ENCODE assay signal across 15 mouse cellular contexts in genomic region chr14:51200054-51200453, GRCm38 (mm10). TPM values are rescaled to one million over a fixed set of nuclear protein-coding genes. Genes with fewer than 3 reads are reported as not detected.
DNase-seq lines count a peak whose midpoint lies in the region; ATAC-seq and TF ChIP-seq lines count a peak whose summit lies in the region.
"Had no signal": no experiment of that assay in that cellular context is flagged by ENCODE, and none has a peak within 500 bp of the region (broad histone marks: within the 10 kb centered on the region; RNA-seq: fewer than 3 reads in every experiment).

No protein-coding gene starts in this region.

- peak; percentile 68 for ATAC-seq in common myeloid progenitor, adult 5-6 weeks (replicated peaks; ENCODE audit: low read depth, poor library complexity, severe bottlenecking)

- DNase-seq in layer of hippocampus, adult 2 months (ENCODE audit: low spot score in 2 of 2) = peak in 1 of 2 experiments; percentile 43
- no peak for DNase-seq in layer of hippocampus, adult 9-10 months (ENCODE audit: low spot score)
- peak; percentile 86 for DNase-seq in Muller cell, postnatal 12 days (ENCODE audit: inconsistent ontology term)
- DNase-seq in left cerebral cortex, postnatal 14 days (ENCODE audit: low spot score in 2 of 2) = peak; percentile 26 to 34
- DNase-seq in urinary bladder, postnatal 14 days (ENCODE audit: low spot score) = no peak
- DNase-seq in spleen, postnatal 10 days (ENCODE audit: low spot score in 2 of 2) = no peak
- DNase-seq: embryo, embryonic 11 days; gastrocnemius, postnatal 36 days; kidney, postnatal 10 days; liver; thymus, postnatal 4 days had no signal

- intact Hi-C loops in left cerebral cortex, postnatal 14 days (cut with DNase I) = no loop called here

- peak overlapping the region; percentile 80 for H3K27ac ChIP-seq in layer of hippocampus, adult 2 months
- H3K27ac ChIP-seq: lung, embryonic 15.5 days; midbrain, embryonic 12.5 days; neural tube, embryonic 12.5 days had no signal

- no peak overlapping the region for H3K4me3 ChIP-seq in layer of hippocampus, adult 2 months
- H3K4me3 ChIP-seq: lung, embryonic 15.5 days; midbrain, embryonic 12.5 days; neural tube, embryonic 12.5 days had no signal

- TF ChIP-seq CTCF in layer of hippocampus, adult 2 months (conservative IDR thresholded peaks at IDR 0.05) = no peak

RNA-seq across cellular contexts. Expression of gene Ang2, which starts 1.1 kb away (rescaled TPM):
- not detected for total RNA-seq in layer of hippocampus, adult 2 months (2021)
- not detected in 2 replicates for total RNA-seq in common myeloid progenitor, adult 5-6 weeks (2017)
- not detected for total RNA-seq in left cerebral cortex, postnatal 14 days (2021)
- total RNA-seq: gastrocnemius, postnatal 36 days had no signal

RNA-seq across cellular contexts. Expression of gene Ear14, which starts 3.1 kb away (rescaled TPM):
- not detected for total RNA-seq in layer of hippocampus, adult 2 months (2021)
- total RNA-seq in common myeloid progenitor, adult 5-6 weeks (2017) = not detected in 2 replicates
- not detected for total RNA-seq in left cerebral cortex, postnatal 14 days (2021)
- total RNA-seq: gastrocnemius, postnatal 36 days had no signal

RNA-seq across cellular contexts. Expression of gene Rnase2b, which starts 38.0 kb away (rescaled TPM):
- total RNA-seq in layer of hippocampus, adult 2 months (2021) = under 1 TPM in 1 of 2 experiments, not detected in 1; 0.51 TPM
- total RNA-seq in common myeloid progenitor, adult 5-6 weeks (2017) = not detected in 2 replicates
- total RNA-seq in left cerebral cortex, postnatal 14 days (2021) = not detected
- total RNA-seq: gastrocnemius, postnatal 36 days had no signal

RNA-seq across cellular contexts. Expression of gene Rnase1, which starts 53.5 kb away (rescaled TPM):
- 1 to 10 TPM; 3.4 to 4.8 TPM for total RNA-seq in layer of hippocampus, adult 2 months (2021)
- total RNA-seq in common myeloid progenitor, adult 5-6 weeks (2017) = not detected in 2 replicates
- under 1 TPM in 1 of 2 experiments, not detected in 1; 0.48 TPM for total RNA-seq in left cerebral cortex, postnatal 14 days (2021)
- total RNA-seq: gastrocnemius, postnatal 36 days had no signal

RNA-seq across cellular contexts. Expression of gene Rnase2a, which starts 55.9 kb away (rescaled TPM):
- total RNA-seq in layer of hippocampus, adult 2 months (2021) = not detected
- total RNA-seq in common myeloid progenitor, adult 5-6 weeks (2017) = not detected in 2 replicates
- not detected for total RNA-seq in left cerebral cortex, postnatal 14 days (2021)

Comparison
In these comparisons a context has a peak if more than half of its experiments do, and no peak if none do; other contexts are left out.
1. DNase-seq: peak in Muller cell, postnatal 12 days (single experiment) and left cerebral cortex, postnatal 14 days (2 of 2); none in layer of hippocampus, adult 9-10 months (single experiment), urinary bladder, postnatal 14 days (single experiment) and spleen, postnatal 10 days (0 of 2).